Mouse (Mus musculus) liver, embryonic 14.5 days (tissue): ENCODE data around the gene Prkcb.

Source experiments
- CTCF ChIP-seq: IDR thresholded peaks from 2 replicates; pipeline ENCODE4 v1.5.1; 2016; ENCODE audit warnings: antibody characterized with exemption, low read depth, control low read depth
- EP300 ChIP-seq: IDR thresholded peaks from 2 replicates; pipeline ENCODE4 v1.6.1; 2016; ENCODE audit warnings: antibody characterized with exemption, low read depth

DNA sequence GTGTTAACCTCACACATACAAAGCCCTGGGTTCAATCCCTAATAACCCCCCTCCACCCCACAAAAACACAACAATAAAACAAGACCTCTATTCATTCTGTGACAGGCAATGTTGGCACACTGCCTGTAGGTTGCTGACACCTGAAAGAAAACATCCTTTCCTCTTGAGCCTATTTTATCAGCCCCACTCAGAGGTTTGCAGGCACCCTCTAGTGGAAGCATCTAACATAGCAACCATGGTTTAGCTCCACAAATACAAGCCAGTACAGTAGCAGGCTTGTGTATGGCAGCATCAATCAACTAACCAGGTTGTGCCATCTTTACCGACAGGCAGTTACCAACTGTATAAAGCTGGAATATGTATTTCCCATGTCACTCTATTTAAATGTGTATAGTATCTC, 46.3 kb upstream of the Prkcb start:
- TF ChIP-seq CTCF, result peak; percentile 73
- TF ChIP-seq EP300, result no peak
